Mouse (Mus musculus): ENCODE data around the gene Rtf2.

Rtf2 gene

DNA sequence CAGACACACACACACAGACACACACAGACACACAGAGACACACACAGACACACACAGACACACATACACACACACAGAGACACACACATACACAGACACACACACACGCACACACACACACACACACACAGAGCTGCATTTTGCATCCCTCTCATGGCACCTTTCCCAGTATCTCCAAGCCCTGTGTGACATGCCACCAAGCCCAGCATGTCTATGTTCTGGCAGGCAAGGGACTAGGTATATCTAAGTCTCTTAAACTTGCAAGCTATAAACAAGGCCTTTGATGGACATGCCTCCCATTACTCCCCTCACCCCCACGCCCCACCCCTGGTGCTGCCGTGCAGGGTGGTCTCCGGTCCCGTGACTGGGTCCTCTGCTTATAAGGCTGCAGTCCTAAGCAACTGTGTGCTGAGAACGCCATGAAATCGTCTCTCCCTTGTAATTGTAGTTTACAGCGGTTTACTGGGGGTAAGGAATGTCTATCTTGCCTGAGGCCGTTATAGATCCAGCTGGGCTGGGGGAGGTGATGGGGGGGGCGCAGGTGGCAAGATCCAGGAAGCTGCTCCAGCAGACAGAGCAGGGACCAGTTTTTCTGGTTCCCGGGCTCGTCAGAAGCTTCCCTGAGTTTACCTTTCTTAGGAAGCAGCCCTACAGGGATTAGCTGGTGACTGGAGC, 44.5 kb downstream of the Rtf2 start:
- no peak for DNase-seq

DNA sequence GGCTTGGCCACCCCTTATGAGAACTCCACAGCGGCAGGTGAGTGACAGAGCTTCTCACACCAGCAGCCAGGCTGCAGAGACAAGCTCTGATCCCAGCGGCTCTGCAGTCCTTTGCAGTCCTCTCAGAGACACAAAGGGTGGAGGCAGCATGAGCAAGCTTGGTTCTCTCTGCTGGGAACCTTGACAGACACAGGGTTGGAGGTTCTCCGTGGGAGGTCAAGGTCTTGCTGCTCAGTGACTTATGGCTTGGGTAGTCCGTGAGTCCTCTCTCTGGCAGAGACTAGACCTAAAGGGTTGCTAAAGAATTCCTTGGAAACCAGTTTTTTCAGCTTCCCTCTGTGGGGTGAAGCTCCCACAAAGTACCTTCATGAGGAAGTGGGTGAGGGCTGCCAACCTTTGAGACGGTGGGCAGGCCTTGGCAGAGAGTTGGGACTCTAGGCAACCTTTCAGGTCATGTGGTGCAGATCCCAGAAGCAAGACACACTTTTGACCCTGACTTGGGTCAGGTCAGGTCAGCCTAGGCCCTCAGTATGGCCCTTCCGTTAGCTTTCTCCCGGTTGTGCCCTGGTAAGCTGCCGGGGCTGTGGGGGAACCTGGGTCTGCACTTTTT, 56.5 kb downstream of the Rtf2 start:
- DNase-seq = peak; percentile 20 to 63

DNA sequence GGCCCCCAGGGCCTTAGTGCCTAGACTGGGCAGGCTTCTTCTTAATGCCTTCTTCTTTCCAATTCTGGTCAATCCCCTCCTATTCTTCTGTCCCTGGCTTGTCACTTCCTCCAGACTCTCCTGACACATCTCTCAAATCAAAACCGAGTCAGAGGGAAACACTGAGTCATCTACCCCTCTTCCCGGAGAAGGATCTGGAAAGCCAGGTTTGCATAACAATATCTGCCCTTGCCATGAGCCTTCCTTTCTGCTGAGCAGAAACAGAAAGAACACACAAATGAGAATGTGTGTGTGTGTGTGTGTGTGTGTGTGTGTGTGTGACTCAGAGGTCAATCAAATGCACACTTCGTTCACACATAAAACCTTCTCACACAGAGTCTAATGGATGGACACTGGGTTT, 58.5 kb downstream of the Rtf2 start:
- no peak for DNase-seq

DNA sequence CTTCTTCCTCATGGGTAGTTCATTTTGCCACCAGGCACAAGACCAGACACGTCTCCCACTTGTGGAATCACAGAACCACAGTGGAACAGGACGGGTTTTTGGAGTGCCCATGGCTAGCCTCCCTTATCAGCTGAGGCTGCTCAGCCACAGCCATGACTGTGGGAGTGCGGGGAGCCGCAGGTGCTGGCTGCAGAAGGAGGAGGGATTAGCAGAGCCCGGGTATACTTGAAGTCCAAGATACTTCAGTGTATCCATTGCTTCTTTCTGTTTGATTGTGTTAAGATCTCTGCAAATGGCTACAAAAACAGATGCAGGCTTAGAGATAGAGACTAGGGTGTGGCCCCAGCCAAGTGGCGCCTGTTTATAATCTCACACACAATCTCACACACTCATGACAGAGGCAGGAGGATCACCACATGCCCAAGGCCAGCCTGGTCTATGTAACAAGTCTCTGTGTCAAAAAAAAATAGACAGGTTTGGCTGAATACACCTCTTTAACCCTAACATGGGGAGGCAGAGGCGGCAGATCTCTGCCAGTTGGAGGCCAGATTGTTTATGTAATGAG, 60.5 kb downstream of the Rtf2 start:
- no peak for DNase-seq

DNA sequence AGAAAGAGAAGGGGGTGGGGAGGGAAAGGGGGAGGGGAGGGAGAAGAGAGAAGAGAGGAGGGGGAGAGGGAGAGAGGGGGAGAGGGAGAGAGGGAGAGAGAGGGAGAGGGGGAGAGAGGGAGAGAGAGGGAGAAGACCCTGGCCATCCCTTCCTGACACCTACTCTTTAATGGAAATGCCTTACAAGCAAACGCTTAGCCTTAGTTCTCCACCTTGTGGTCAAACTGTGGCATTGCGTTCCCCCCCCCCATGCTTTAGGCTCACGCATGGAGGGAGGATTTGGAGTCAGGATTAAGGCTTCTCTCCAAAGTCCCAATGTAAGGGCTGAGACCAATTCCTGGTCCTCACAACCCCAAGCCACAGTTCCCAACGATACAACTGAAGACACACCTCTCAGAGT, 61.0 kb downstream of the Rtf2 start:
- DNase-seq = peak in 1 of 2 experiments; percentile 28

DNA sequence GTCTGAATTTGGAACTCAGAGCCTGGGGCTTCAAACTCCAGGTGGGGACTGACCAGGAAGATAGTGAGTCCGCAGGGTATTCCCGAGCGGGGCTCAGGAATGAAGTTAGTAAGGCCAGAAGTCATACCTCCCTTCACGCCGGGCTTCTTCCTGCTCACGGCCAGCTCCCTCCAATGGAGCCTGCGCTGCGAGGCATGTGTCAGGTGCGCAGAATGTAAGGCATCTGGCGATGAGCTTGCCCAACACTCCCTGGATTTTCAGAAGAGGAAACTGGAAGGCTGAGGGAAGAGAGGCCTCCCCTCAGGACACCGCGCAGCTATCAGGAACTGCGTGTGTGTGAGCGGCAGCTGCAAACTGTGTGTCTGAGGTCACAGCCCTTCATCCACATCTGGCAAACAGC, 61.8 kb downstream of the Rtf2 start:
- DNase-seq = no peak

DNA sequence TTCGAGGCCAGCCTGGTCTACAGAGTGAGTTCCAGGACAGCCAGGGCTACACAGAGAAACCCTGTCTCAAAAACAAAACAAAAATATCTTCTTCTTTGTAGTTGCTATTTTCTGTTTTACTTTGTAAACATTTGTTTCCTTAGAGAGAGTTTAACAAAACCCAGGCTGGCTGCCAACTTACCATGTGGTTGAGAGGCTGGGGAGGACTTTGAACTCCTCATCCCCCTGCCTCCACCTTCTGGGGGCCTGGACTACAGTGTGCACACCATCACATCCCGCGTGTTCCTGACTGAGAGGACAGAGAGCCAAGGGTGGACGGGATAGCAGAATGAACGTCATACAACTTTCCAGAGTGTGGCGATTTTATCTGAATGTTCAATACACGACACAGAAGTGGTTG, 65.8 kb downstream of the Rtf2 start:
- peak; percentile 75 to 76 for DNase-seq

DNA sequence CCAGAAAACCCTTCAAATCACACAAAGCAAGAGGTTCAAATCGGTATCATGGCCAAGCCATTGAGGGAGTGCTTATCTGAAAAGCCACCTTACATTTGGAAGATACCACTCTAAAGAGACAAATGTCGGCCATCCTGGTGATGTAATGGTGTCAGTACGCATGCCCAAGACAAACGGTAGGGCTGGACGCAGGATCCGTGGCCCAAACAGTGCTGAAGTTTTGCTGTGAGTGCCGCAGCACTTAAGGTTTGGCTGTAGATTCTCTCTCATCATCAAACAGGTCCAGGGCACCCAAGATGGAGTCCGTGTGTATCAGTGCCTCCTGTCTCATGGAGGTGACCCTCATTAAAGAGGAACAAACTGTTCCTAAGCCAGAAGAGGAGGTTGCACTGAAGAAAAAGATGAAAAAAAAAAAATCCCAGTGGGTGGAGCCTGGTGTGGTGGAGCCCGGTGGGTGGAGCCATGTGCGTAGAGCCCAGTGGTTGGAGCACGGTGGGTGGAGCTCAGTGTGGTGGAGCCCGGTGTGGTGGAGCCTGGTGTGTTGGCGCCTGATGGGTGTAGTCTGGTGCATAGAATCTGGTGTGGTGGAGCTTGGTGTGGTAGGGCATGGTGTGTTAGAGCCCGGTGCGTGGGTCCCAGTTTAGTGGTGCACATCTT, 69.8 kb downstream of the Rtf2 start:
- no peak for DNase-seq

DNA sequence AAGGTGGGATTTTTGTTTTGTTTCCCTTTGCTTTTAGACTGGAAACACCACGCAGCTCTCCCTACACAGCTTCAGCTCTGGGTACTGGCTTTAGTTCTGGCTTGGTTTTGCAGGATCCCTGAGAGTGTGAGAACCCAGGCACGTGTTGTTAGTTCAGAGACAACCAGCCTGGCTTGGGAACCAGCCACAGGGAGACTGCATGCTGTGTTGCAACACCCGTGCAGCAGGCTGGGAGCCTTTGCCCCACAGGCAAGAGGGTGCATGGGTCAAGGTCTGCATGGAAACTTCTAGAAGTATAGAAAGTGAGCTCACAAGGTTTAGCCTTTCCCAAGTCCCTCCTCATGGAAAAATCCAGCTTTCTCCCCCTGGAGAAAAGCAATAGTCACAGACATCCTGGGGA, 70.5 kb downstream of the Rtf2 start:
- no peak for DNase-seq

DNA sequence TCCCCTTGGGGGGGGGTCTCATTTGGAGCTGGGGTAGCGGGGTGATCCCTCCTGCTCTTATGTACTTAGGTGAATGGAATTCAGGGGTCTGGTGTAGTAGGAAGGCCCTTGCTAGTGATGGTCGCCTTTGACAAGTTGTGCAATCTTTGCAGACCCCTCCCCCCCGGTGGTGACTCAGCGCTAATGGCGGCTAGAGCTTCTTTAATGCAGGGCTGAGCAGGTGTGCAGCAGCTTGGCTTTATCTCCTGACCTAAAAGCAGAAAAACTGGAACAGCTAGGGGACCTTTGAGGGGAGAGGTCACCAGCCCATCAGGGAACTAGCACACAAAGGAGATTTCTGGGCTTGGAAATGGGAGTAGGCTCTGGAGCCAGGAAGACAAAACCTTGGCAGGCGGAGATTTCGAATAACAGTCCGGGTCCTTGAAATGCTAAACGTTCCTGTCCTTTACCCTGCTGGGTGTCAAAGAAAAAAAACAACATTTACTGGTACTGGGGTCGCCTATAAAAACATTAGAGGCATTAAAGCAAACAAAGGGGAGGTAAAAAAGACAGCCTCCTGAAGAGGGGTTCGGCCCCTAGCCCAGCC, 76.1 kb downstream of the Rtf2 start:
- DNase-seq = no peak
